Mouse (Mus musculus) induced T-regulatory cell, adult 2 months (primary cell): ENCODE results near the gene Abcg1.

Source experiments
- DNase-seq: peaks from one replicate; pipeline ENCODE4 v3.0.0-alpha.2; 2012; ENCODE audit warnings: low read depth

Abcg1 gene

DNA sequence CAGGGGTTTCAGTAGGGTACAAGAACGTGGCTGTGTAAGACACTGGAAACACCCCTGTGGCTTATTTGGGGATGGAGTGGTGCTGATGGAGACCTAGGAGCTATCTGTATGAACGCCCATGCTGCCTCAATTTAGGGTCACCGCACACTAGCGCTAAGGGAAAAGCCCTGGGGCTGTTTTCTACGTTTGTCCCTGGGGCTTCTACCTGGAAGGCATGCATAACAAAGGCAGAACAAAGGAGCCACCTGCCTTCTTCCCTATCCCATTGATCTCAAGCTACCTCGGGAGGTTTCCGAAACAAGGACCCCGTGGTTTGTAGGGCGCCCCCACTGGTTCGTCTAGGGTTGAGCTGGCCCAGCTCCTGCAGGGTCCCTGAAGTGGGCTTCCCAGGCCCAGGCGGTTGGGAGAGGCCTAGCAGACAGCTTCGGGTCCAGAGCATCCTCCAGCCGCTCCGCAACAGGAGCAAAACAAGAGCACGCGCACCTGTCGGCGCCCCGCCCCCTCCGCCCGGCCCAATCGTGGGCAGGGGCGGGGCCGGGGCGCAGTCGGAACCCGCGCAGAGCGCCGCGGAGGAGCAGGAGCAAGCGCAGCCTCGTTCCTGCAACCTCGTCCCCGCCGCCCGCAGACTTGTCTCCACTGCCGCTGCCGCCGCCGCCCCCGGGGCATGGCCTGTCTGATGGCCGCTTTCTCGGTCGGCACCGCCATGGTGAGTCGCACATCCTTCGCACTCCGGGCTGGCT lies at the start of gene Abcg1:
Abcg1 (plus strand) TSS at position 525 of the 740 bp plus-strand sequence.
- DNase-seq, result peak; percentile 92

DNA sequence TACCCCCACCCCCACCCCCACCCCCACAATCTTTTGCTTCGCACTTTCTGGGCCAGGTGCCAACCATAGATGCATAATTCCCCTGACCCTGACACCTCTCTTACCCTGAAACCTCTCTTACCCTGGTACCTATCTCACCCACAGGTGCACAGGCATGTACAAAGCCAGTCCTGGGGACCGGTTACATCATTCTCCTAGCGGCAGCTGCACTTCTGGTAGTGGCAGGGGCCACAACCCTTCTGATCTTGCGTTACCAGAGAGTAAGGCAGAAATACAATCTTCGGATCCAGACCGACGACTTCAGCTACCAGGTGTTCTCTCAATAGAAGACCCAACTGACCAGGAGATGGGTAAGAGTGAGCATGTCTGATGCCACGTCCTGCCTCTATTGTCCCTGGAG lies 49.1 kb upstream of the Abcg1 start:
- no peak for DNase-seq

DNA sequence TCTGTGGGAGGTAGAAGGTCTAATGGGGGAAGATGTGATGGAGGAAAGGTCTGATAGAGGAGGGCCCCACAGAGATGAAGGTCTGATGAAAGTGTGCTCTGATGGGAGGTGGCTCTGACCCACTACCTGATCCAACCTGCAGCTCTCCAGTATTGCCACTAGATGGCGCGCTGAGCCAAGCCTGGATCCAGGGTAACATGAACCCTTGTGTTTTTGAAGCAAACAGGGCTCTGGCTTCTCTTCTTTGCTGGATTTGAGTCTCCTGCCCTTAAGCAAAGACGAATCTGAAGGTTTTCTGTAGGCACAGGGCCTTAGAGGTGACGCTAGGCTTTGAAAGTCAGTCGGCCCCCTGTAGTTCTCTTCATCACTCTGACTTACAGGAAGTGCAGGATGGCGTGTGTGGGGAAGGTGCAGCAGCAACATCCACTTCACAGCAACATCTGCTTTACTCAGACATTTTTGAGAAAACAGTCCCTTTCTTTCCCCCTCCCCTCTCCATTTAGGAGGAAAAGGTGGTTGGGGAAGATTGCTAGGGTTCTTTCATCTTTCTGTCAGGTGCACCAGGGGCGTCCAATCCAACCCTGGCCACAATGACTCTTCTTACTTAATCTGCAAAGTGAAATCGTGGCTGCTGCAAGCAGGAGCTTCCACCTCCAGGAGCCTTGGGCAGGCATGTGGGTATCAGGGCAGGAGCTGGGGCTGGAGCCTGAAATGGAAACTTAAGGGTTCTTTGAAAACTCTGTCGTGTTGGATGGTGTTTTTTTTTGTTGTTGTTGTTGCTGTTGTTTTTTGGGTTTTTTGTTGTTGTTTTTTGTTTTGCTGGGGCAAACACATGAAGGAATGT lies 45.7 kb upstream of the Abcg1 start:
- peak; percentile 91 for DNase-seq

DNA sequence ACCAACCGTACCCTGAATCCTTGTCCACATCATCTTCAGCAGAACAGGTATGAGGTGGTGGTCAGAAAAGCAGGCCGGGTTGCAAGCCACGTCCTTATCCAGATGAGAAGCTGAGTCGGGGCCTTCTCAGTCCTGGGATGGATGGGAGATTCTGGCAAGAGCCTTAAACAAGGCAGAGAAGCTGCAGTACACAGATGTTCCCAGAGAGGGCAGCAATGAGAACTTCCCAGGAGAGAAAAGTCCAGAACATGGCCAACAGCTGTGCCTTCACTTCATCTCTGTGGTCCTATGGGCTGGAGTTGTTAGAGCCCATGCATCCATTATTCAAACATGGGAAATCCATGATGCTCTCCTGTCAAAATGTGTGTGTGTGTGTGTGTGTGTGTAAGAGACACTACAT lies 39.2 kb upstream of the Abcg1 start:
- peak; percentile 89 for DNase-seq

DNA sequence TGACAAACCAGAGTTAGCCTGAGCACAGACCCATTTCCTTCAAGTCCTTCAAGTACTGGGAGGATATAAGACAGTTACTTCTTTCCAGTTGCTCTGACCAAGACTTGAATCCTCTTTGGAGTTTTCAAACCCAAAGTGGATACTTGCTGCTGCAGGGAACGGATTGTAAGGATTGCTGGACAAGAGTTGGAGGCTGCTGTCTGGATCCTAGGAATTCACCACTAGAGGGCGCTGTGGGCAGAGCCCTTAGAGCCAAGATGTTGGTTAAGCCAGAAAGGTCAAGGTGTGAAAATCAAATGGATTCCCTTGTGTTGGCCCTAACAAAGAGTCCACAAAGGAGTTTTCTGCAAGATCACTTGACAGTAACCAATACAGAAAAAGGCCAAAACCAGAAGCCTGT lies 38.0 kb upstream of the Abcg1 start:
- DNase-seq, result peak; percentile 90

- DNase-seq, result no peak
Observed at GRCm38 (mm10) chr17:31020078-31020477, 37.4 kb upstream of the Abcg1 start.

DNA sequence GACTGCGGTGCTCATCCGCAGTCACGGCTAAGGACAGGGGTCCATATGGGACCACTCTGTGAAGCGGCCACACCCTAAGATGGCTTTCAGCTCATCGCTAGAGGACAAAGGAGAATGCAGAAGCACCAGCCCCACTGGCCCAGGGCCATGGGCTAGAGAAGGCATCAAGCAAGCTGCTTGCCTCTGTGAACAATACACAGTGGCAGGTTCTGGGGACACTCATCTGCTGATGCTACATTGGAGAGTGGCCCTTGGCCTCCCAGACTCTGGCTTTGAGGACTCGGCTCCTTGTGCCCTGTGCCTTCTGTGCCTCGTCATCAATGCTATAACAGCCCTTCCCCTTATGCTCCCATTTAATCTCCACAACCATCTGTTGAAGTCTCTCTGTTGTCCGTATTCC lies 36.2 kb upstream of the Abcg1 start:
- no peak for DNase-seq

DNA sequence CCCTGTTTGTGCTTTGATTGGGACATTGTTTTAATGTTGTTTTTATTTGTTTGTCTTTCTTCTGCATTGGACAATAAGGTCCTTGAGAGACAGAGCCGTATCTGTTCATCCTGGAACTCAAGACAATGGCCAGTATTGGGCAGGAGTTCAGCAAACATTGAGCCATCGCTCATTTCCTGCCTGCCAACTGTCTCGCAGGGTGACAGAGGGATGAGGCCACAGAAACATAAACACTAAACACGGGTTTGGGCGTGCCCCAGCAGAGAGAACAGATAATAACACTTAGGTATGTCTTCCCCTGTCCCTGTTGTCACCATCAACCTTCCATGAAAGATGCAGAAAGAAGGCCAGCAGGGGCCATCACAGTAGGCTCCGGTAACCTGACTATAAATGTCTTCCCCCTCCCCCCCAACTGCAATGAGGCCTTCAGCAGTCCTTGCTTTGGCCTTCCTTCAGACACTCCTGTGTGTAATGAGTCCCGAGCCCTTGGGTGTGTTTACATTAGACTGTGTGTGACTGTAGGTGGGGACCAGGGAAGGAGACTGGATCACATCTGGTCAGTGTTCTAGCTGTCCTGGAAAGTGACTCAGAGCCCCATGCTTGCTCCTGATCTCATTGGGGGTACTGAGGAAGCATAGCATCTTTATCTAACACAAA lies 33.2 kb upstream of the Abcg1 start:
- peak; percentile 31 for DNase-seq

DNA sequence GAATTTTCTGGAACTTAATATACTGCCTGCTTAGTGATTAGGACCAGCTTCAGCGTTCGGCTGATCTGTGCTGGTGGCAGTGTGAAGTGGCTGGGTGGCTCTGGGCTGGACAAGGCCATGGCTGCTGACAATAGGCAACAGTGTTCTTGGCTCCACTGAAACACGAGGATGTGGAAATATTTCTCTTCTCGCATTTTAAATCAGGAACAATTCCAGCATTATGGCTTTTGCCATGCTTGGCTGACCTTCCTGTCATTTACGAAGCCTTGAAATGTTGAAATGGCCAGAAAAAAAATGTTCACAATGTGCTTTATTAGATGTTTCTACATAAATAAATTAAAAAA lies 32.7 kb upstream of the Abcg1 start:
- no peak for DNase-seq

GRCm38 (mm10) chr17:31026986-31027385 lies 30.5 kb upstream of the Abcg1 start:
- no peak for DNase-seq

DNA sequence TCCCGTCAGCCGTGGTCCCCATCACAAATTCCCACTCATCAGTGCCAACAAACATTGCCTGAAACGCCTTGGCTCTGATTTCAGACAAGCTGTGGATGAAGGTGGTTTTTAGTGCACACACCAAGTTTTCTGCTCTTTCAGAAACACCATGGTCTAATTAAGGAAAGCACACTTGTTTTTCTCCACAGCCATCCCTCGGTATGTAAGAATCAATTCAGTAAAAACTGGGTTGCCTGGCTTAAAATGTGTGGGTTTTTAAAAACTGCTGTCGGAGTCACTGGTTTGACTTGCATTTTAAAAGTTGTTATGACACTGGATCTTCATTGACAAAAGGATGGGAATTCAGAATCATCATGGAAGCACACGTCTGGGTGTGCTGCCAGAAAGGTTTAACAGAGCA lies 29.8 kb upstream of the Abcg1 start:
- no peak for DNase-seq

DNA sequence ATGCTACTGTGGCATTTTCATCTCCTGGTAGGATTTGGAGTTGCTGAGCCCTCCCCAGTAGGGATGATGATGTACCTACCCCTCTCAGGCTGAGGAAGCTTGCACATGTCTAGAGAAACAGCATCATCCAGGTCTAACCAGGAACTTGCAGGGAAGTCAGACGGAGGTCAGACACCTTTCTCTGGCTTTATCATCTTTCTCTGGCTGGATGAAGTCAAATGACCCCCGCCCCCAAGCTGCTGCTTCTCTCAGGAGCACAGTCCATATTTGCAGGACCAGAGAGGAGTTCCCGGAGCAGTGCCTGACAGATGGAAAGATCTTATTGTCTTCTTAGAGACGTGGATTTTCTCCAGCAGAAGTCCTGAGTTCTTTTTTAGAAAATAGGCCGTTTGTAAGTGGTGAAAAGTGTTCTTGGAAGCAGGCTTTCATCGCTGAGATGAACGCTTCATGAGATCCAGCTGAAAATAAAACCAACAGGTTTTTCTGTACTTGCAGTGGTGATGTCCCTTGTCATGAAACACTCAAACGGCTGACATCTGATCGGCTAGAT lies 28.6 kb upstream of the Abcg1 start:
- no peak for DNase-seq

DNA sequence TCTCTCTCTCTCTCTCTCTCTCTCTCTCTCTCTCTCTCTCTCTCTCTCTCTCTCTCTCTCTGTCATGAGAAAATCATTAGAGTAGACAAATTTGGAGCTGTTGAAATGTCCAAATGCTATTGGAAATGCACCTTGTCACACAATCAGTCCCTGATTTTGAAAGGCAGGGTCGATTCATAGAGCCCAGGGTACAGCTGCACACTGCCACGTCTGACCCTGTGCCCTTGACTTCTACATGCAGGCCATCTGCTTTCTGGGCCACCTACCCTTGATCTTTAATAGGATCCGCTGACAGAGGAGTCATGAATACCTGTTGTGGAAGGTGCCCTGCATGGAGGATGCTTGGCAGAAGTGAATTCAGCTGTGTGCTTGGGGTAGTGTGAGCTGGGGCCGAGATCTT lies 28.1 kb upstream of the Abcg1 start:
- no peak for DNase-seq

DNA sequence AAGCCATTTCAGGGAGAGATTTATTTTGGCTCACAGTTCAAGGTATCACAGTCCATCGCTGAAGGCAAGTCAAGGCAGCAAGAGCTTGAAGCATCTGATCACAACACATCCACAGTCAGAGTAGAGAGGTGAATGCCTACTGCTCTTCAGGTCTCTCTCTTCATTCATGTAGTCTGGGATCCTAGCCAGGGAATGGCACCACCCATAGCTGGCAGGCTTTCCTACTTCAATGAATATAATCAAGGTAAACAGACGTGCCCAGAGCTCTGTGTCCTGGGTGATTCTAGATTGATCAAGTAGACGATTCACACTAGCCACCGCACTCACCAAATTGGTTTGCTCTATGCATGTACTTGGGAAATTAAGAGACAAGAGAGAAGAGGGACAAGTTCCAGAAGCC lies 25.1 kb upstream of the Abcg1 start:
- DNase-seq, result no peak

DNA sequence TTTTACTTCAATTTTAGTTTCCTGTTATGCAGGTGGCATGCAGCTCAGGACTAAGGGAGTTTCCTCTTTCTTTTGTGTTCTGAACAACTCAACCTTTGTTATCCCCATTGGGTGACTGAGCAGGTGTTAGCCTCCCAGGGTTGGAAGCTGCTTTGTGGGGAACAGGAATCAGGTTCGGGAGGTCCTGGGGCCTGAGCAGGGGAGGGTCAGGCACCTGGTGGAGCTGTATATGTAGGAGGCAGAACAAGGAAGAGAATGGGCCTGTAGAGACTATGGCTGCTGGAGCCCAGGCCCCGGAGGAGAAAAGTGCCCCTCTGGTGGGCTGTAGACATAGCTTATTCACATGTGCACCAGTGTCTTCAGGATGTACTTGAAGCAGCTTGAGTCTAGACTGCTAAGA lies 24.2 kb upstream of the Abcg1 start:
- peak; percentile 25 for DNase-seq

GRCm38 (mm10) chr17:31034165-31034564 lies 23.3 kb upstream of the Abcg1 start:
- DNase-seq, result no peak

DNA sequence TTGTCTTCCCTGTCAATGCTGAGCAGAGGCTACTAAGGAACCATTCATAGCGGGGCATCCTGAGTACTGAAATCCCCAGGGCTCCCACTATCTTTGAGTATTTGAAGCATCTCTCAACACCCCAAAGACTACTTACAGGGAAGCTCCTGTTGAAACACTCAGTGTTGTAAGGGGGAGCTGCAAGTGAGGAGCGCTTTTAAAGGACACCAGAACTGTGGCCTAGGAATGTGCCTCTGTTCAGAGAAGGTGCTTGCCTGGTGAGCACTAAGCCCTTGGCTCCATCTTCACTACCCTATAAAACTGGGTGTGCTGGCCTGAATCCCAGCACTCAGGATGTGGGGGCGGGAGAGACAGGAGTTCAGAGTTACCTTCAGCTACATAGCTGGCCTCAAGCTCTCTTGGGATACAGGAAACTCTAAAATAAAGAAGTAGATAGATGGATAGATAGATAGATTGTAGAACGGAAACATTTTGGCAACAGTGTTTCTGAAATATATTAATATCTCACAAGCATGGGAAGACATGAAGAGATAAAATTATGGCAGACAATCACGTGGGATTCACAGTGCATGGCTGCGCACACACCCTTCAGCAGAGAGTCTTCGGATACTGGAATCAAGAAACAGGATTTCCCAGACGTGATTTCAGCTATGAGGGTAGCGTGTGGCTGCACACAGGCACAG lies 22.7 kb upstream of the Abcg1 start:
- no peak for DNase-seq

DNA sequence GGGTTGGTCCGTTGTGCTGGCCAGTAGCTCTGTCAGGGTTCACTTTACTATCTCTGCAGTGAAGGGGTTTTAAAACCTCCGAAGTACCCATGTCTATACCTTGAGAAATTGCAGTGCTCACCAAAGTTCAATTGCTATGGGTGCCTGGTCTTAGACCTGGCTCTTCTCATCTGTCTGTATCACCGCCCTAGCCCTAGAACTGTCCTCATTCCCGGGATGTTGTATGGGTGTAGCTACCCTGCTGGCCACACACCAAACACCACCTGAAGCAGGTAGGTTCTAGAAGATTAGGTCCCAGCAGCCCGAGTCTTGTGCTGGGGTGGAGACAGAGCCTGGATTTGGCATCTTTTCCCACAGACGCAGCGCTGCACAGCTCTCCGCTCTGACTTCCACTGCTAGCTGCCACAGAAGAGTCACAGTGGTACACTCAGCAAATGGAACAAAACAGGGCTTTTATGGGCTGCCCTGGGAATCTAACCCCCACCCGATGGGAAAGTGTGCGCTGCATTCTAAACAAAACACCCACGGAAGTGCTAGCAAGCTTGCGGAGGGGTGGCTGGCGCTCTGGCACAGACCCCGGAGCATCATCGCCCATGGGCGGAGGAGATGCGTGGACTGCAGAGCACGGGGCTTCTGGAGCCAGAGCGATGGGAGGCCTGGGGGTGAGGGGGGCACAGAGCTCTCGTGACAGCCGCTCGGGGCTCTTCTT lies 21.2 kb upstream of the Abcg1 start:
- DNase-seq, result no peak

DNA sequence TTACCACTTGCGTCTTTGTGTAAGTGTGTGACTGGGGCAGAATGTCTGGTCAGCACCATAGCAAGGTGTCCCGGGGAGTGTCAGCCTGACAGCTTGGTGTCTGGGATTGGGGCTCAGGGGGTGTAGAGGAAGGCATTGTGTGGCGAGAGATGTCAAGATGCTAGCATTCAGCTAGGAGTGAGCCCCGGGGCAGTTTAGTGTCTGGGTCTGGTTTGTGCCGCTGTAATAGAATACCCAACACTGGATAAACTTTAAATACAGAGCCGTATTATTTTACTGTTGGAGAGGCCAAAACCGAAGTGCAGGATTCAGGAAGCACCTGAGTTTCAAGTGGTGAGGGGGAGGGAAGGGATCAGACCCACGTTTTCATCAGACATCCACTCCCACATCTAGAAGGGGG lies 20.1 kb upstream of the Abcg1 start:
- no peak for DNase-seq

GRCm38 (mm10) chr17:31038381-31038780 lies 19.1 kb upstream of the Abcg1 start:
- peak; percentile 34 for DNase-seq

GRCm38 (mm10) chr17:31039626-31040025 lies 17.8 kb upstream of the Abcg1 start:
- DNase-seq, result peak; percentile 89

DNA sequence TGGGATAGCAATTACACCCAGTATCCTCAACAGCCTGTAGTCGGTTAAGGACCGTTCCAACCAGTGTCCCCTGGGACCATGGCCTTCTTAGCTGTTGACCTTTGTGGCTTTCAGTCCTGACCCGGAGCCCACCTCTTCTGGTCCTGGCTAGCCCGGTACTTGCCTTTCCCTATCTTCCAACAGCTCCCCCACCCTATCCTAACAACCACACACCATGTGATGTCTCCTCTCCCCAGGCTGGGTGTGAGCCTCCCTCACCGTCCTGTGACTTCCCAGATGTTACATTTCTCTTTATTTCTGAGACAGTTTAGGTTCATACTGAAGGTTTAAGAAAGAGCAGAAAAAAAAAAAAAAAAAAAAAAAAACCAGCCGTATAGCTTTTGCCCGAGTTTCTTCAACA lies 17.1 kb upstream of the Abcg1 start:
- peak; percentile 23 for DNase-seq
